Mouse (Mus musculus) neural tube, embryonic 15.5 days (tissue): ENCODE results near the gene Gm20388. TPM values are rescaled to one million over a fixed set of nuclear protein-coding genes. Genes with fewer than 3 reads are reported as not detected.

ENCODE experiments used
- ATAC-seq: fragments of 200-750 bp; cut with Nextera tagmentation; 2 replicates; pipeline ENCODE4 v1.8.0; 2017; ENCODE audit warnings: mild to moderate bottlenecking, moderate TSS enrichment, moderate library complexity; ENCODE audit not compliant: low FRiP score
- H3K27ac ChIP-seq: fragments of 300-500 bp; sonication (generic); replicated peaks from 2 replicates; pipeline ENCODE4 v1.5.1; 2015; ENCODE audit warnings: mild to moderate bottlenecking, inconsistent platforms
- H3K27me3 ChIP-seq: fragments of 300-500 bp; sonication (generic); replicated peaks from 2 replicates; pipeline ENCODE4 v1.6.1; 2015; ENCODE audit warnings: inconsistent platforms
- H3K36me3 ChIP-seq: fragments of 300-500 bp; sonication (generic); 2 replicates; pipeline ENCODE4 v1.6.1; 2015; ENCODE audit warnings: inconsistent platforms
- H3K4me1 ChIP-seq: fragments of 300-500 bp; sonication (generic); 2 replicates; pipeline ENCODE4 v1.6.1; 2015; ENCODE audit warnings: inconsistent platforms
- H3K4me2 ChIP-seq: fragments of 300-500 bp; sonication (generic); 2 replicates; pipeline ENCODE4 v1.6.1; 2015; ENCODE audit warnings: inconsistent platforms, mild to moderate bottlenecking, moderate library complexity
- H3K4me3 ChIP-seq: fragments of 300-500 bp; sonication (generic); replicated peaks from 2 replicates; pipeline ENCODE4 v1.5.1; 2015; ENCODE audit warnings: mild to moderate bottlenecking, inconsistent platforms
- H3K9ac ChIP-seq: fragments of 300-500 bp; sonication (generic); replicated peaks from 2 replicates; pipeline ENCODE4 v1.6.1; 2015; ENCODE audit warnings: mild to moderate bottlenecking, inconsistent platforms
- H3K9me3 ChIP-seq: fragments of 300-500 bp; sonication (generic); replicated peaks from 2 replicates; pipeline ENCODE4 v1.6.1; 2016; ENCODE audit warnings: inconsistent platforms
- WGBS: fragments of 180-500 bp; shearing (Covaris S2); methylation state at CpG from one replicate; pipeline ENCODE4 v1.1.7; 2015; ENCODE audit warnings: mixed read lengths; 5-methylcytosine and 5-hydroxymethylcytosine counted together
- polyA plus RNA-seq: library from polyadenylated mRNA; unstranded; fragments of >200 nt; fragmentation: Nextera tagmentation; extraction: Ambion mirVana; gene quantifications from 2 replicates; pipeline ENCODE4 v1.2.1, GENCODE M21; 2015

Gene Gm20388
- polyA plus RNA-seq, 1 experiment from 2014 or later: not detected

DNA sequence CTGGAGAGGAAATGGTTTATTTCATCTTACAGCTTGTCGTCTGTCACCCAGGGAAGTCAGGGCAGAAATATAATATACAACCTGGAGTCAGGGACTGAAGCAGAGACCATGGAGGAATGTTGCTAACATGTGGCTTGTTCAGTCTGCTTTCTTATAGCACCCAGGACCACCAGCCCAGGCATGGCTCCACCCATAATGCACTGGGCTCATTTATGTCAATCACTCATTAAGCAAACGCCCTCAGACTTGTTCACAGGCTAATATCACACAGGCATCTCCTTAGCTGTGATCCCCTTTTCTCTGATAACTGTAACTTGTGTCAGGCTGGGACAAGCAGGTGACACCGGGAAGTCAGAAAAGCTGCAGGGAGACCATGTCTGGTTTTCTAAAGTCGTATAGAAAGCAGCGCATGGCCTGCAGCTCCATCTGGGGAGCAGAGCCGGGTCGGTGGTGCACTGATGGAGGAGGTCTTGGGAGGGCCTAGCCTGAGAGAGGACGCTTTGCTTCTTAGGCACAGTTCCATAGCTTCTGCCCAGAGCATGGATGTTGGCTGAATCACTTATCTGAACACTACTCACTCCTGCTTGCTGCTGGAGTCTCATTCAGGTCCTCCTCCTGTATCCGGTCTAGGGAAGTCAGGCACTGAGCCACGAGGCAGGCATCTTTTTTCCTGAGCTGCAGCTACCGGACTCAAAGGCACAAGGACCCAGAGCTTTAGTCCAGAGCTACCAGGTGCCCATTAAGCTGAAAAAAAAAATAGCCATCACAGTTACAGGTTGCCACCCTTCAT lies 1252.5 kb downstream of the Gm20388 start:
- H3K4me2 ChIP-seq: no peak overlapping the region
- no peaks in the 10 kb centered on the region for H3K27me3 ChIP-seq
- WGBS: 74% methylated on average over 11 of the region's 11 CpGs
- H3K27ac ChIP-seq: no peak overlapping the region
- H3K36me3 ChIP-seq: no peaks in the 10 kb centered on the region
- no peaks in the 10 kb centered on the region for H3K9me3 ChIP-seq
- no peak overlapping the region for H3K9ac ChIP-seq
- no peak overlapping the region for H3K4me3 ChIP-seq
- 0 out of 2 replicates have a peak, but pooled peaks cover 7% of the 10 kb centered on the region for H3K4me1 ChIP-seq
- ATAC-seq: no peak

- Histone ChIP-seq H3K4me1 (0 out of 2 replicates have a peak, but pooled peaks cover 7% of the 10 kb centered on the region), H3K27me3 (no peaks in the 10 kb centered on the region), H3K27ac (no peak overlapping the region), H3K4me3 (no peak overlapping the region), H3K9me3 (no peaks in the 10 kb centered on the region), H3K36me3 (no peaks in the 10 kb centered on the region), H3K4me2 (no peak overlapping the region), H3K9ac (no peak overlapping the region)
- ATAC-seq: no peak
- 60% methylated on average over 8 of the region's 8 CpGs for WGBS
Measured at GRCm38 (mm10) chr8:121164017-121164469, 1253.4 kb downstream of the Gm20388 start.

DNA sequence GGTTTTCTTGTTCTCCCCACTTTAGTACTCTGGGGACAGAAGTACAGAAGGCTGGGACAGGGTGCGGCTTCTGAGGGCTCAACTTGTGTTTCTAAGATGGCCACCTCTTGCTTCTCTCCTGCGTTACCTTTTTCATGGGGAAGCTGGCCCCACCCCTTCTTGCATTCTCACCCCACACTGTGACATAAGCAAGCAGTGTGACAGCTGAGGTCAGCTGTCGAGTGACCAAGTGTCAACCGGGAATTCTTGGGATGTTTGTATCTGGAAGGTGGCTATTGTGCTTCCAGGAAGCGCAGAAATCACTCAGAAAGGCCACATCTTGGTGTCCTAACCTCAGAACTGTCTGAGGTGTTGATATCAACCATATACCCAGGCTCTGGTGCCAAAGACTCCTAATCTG lies 1257.4 kb downstream of the Gm20388 start:
- no peaks in the 10 kb centered on the region for H3K36me3 ChIP-seq
- H3K27ac ChIP-seq: no peak overlapping the region
- H3K4me1 ChIP-seq: 0 out of 2 replicates have a peak, but pooled peaks cover 12% of the 10 kb centered on the region
- H3K4me3 ChIP-seq: no peak overlapping the region
- WGBS: 82% methylated on average over 5 of the region's 5 CpGs
- H3K4me2 ChIP-seq: no peak overlapping the region
- H3K27me3 ChIP-seq: no peaks in the 10 kb centered on the region
- no peak overlapping the region for H3K9ac ChIP-seq
- ATAC-seq: no peak
- no peaks in the 10 kb centered on the region for H3K9me3 ChIP-seq

- WGBS: 56% methylated on average over 7 of the region's 7 CpGs
- Histone ChIP-seq H3K4me2 (no peak overlapping the region), H3K36me3 (no peaks in the 10 kb centered on the region), H3K27ac (no peak overlapping the region), H3K4me3 (no peak overlapping the region), H3K27me3 (no peaks in the 10 kb centered on the region), H3K4me1 (peaks cover 12% of the 10 kb centered on the region), H3K9me3 (no peaks in the 10 kb centered on the region), H3K9ac (no peak overlapping the region)
- ATAC-seq: no peak
Measured at GRCm38 (mm10) chr8:121170116-121170515, 1259.5 kb downstream of the Gm20388 start.

GRCm38 (mm10) chr8:121170626-121171552 lies 1260.2 kb downstream of the Gm20388 start:
- no peak overlapping the region for H3K4me3 ChIP-seq
- H3K9ac ChIP-seq: no peak overlapping the region
- WGBS: 77% methylated on average over 27 of the region's 27 CpGs
- H3K4me2 ChIP-seq: no peak overlapping the region
- H3K36me3 ChIP-seq: no peaks in the 10 kb centered on the region
- ATAC-seq: no peak
- H3K4me1 ChIP-seq: peaks cover 19% of the 10 kb centered on the region
- H3K27me3 ChIP-seq: no peaks in the 10 kb centered on the region
- no peaks in the 10 kb centered on the region for H3K9me3 ChIP-seq
- no peak overlapping the region for H3K27ac ChIP-seq

GRCm38 (mm10) chr8:121172567-121172966 lies 1261.9 kb downstream of the Gm20388 start:
- Histone ChIP-seq H3K4me1 (peaks cover 21% of the 10 kb centered on the region), H3K4me3 (no peak overlapping the region), H3K4me2 (no peak overlapping the region), H3K9me3 (no peaks in the 10 kb centered on the region), H3K9ac (no peak overlapping the region), H3K27me3 (0 out of 2 replicates have a peak, but pooled peaks cover 2% of the 10 kb centered on the region), H3K36me3 (no peaks in the 10 kb centered on the region), H3K27ac (no peak overlapping the region)
- WGBS: 79% methylated on average over 8 of the region's 8 CpGs
- ATAC-seq: no peak

DNA sequence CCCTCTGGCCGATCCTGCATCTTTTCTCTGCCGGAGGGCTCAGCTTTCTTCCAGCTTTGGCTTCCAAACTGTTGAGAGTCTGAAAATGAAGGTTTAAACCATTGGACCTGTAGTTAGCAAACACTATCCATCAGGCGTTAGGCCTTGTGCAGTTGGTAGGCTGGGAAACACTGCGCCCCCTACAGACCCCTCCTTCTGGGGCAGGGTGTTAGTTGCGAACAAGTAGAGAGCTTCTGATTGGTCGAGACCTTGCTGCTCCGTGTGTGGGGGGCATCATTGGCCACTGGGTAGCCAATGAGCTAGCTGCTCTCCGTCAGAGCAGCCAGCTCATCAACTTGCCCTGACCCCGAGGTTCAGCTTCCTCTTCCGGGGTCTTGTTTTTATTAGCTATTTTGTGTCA lies 1263.5 kb downstream of the Gm20388 start:
- no peak for ATAC-seq
- no peaks in the 10 kb centered on the region for H3K36me3 ChIP-seq
- H3K9ac ChIP-seq: no peak overlapping the region
- H3K4me2 ChIP-seq: no peak overlapping the region
- no peak overlapping the region for H3K4me3 ChIP-seq
- peaks cover 21% of the 10 kb centered on the region for H3K4me1 ChIP-seq
- 71% methylated on average over 10 of the region's 10 CpGs for WGBS
- peaks cover 7% of the 10 kb centered on the region for H3K27me3 ChIP-seq
- H3K27ac ChIP-seq: no peak overlapping the region
- H3K9me3 ChIP-seq: no peaks in the 10 kb centered on the region

DNA sequence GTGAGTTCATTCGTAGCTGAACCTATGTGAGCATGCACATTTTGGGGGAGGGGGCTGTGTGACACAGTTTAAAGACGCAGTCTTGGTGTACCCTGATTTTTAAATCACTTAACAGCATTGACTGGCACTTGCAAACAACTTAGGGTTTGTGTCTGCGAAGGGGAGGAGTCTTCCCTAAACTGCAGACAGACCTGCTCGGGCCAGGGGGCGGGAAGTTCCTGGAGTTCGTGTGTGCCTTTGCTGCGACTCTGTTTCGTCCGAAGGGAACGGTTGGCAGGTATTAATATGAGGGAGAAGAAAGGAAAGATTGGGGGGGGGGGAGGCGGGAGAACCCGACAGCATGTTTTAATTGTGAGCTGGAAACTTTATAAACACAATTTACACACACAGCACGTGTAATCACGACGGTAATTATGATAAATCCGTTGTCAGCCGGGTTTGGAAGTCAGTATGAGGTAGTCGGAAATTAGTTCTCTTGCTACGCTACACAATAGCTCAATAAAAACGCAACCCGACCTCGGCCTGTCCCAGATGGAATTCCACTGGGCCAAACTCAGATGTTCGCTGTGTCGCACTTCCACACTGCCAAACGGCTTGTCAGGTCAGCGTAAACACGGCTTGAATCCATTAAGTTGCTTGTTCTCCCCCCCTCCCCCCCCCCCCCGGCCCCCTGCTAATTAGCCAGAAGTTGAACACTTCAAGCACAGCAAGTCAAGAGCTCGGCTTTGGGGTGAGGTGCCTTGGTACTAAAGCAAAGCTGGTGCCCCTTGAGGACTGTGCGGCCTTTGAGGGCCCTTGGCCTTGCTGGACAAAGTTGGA lies 1264.3 kb downstream of the Gm20388 start:
- no peaks in the 10 kb centered on the region for H3K36me3 ChIP-seq
- no peak overlapping the region for H3K27ac ChIP-seq
- 33% methylated on average over 30 of the region's 30 CpGs for WGBS
- peaks cover 21% of the 10 kb centered on the region for H3K4me1 ChIP-seq
- H3K27me3 ChIP-seq: peaks cover 7% of the 10 kb centered on the region
- no peak overlapping the region for H3K4me3 ChIP-seq
- no peak for ATAC-seq
- H3K4me2 ChIP-seq: 0 out of 2 replicates have a peak overlapping the region, but pooled peaks have one; percentile 5
- H3K9ac ChIP-seq: no peak overlapping the region
- H3K9me3 ChIP-seq: no peaks in the 10 kb centered on the region

- 66% methylated on average over 8 of the region's 8 CpGs for WGBS
- ATAC-seq: no peak
- no peak overlapping the region for H3K4me3 ChIP-seq
- no peak overlapping the region for H3K27ac ChIP-seq
- H3K36me3 ChIP-seq: no peaks in the 10 kb centered on the region
- H3K9me3 ChIP-seq: no peaks in the 10 kb centered on the region
- H3K4me1 ChIP-seq: peaks cover 20% of the 10 kb centered on the region
- H3K4me2 ChIP-seq: no peak overlapping the region
- no peak overlapping the region for H3K9ac ChIP-seq
- peaks cover 7% of the 10 kb centered on the region for H3K27me3 ChIP-seq
Measured at GRCm38 (mm10) chr8:121175540-121176090, 1265.0 kb downstream of the Gm20388 start.

DNA sequence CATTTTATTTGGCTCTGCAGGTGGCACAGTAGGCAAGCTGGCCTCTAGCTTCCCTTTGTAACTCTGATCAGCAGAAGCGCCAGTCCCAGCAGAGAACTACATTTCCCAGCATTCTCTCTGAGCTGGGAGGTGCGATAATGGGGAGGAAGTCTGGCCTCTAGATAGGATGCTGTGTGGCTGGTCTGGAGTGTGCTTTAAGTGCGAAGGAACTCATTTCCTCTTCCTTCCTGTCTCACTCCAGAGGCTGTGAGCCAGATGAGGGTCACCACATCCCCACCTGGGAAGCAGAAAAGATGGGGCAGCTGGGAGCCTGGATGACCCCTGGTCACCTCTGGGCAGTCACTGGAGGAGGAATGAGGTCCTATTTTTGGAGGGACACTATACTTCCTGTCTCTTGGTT lies 1265.7 kb downstream of the Gm20388 start:
- Histone ChIP-seq H3K4me1 (peaks cover 27% of the 10 kb centered on the region), H3K27me3 (peaks cover 7% of the 10 kb centered on the region), H3K9me3 (no peaks in the 10 kb centered on the region), H3K9ac (no peak overlapping the region), H3K4me2 (no peak overlapping the region), H3K36me3 (no peaks in the 10 kb centered on the region), H3K4me3 (no peak overlapping the region), H3K27ac (no peak overlapping the region)
- 29% methylated on average over 3 of the region's 3 CpGs for WGBS
- ATAC-seq: no peak
